Mouse (Mus musculus) mature B cell (primary cell): ENCODE results near the gene Tmem178.

Source experiments
- in situ Hi-C: fragments of 300-500 bp; cut with MboI; formaldehyde crosslinking; loops from 2 replicates; pipeline ENCODE4 v1.14.3; 2019

The Tmem178 gene

DNA sequence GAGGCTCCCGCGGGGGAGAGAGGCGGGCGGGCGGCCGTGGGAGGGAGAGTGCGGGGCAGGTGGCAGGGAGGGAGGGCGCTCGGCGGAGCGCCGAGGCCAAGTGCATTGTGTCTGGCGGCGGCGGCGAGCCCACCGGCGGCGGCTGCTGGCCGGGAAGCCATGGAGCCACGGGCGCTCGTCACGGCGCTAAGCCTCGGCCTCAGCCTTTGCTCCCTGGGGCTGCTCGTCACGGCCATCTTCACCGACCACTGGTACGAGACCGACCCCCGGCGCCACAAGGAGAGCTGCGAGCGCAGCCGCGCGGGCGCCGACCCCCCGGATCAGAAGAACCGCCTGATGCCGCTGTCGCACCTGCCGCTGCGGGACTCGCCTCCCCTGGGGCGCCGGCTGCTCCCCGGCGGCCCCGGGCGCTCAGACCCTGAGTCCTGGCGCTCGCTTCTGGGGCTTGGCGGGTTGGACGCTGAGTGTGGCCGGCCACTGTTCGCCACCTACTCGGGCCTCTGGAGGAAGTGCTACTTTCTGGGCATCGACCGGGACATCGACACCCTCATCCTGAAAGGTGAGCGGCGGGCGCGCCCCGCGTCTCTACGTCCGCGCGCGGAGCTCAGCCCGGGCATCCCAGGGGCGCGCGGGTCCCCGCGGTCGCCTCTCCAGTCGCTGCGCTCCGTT, at the start of gene Tmem178:
Gene Tmem178, plus strand, starts transcription at position 103 of the 669 bp plus-strand sequence.
- in situ Hi-C loops = no loop called here

DNA sequence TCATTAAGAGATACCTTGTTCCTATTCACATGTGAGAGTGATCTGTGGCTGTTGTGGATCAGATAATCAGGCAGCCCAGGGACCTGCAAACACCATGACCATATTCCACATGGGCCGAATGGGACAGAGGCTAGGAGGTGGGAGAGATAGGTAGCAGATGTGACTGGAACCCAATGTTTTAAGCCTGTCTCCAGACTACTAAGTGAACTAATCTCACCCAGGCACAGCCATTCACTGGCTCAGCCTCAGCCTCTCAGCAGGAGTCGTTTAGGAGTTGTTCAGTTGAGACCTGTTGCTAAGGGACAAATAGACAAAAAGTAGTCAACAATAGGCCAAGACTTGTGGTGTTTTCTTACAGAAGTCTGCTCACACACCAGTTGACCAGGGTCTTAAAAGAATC, 48.0 kb upstream of the Tmem178 start:
- in situ Hi-C loops = no loop called here

DNA sequence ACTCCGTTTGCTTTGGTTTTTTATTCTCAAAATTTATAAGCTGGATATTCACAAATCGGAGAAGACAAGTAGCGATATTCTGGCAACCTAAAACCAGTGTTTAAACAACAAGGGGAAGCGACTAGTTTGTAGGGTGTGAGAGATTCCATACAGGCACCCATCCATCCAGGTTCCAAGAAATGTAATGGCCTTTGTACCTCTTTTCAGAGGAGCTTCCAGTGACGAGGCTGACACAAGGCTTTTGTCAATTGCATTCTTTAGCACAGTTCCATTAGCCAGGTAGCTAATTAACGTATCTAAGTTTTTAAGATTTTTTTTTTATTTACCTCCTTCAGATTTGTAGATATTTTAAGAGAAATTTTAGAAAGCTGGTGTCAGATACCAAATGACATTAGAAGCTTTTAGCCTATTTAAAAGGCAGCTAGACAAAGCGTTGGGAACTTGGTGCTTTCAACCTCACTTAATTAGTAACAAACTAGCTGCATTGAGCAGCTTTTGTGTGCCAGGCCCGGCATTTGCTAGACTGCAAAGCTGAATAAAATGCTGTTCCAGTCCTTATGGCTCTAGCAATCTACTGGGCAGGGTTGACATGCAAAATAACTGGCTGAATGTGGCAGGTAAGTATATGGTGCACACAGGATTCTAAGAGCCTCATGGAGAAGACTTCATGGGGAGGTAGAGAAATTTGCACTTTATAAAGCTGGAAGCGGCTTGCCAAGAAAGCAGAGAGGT, 46.6 kb upstream of the Tmem178 start:
- in situ Hi-C loops = no loop called here

DNA sequence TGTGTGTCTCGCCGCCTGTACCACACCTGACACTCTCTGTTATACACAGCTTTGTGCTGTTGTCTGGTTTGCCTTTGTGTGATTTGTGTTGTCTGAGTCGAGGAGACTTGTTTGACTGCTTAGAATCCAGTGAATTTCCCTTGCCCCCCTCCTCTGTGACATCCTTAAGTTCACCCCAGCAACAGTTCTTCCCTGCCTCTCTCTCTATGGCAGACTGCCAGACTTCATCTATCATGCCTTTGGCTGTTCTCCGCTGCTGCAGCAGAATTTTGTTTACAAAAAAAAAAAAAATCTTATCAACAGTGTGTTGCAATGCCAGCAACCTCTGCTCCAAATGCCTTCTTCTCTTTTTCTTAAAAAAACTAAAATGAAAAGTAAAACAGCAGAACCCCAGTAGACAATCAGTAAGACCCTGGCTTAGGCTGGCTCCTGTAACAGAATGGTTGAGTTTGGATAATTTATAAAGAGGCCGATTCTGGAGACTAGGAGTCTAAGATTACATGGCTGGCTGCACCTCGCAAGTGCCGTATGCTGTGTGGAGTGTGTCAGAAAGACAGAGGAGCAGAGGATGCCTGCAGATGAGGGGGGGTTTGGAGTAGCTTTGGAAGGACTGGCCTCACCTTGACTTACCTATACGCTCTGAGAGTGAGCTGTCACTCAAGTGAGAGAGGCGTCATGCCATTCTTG, 44.8 kb upstream of the Tmem178 start:
- in situ Hi-C loops = no loop called here

DNA sequence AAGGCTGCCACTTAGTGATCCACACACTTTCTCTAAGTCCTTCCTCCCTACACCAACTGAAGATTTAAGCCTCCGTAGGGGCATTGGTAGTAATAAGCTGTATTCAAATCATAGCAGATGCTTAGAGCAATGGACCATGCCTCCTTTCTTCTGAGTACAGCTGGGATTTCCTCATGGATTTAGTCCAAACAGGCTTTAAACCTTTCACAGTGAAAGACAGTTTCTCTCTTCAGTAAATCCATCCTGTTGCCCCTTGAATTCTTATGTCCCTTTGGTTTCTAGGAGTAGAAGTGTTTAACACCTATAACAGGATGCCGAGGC, 44.3 kb upstream of the Tmem178 start:
- in situ Hi-C loops = no loop called here

DNA sequence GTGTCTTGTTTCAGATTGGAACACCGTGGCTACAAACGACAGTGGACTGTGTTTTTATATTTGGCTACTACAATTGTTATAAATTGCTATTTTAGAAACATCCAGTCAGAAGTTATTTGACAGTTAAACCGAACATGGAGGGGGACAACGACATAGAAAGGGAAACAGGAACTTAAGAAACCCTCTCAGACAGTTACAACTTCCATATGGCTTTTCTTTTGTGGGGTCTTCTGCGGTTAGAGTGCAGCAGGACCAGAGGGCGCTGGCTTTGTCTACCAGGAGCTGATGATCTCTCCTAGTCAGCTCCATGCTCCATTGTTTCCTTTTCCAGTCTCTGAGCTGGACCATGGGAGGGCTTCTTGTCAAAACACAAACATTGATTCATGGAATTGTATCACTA, 42.5 kb upstream of the Tmem178 start:
- in situ Hi-C loops = no loop called here

DNA sequence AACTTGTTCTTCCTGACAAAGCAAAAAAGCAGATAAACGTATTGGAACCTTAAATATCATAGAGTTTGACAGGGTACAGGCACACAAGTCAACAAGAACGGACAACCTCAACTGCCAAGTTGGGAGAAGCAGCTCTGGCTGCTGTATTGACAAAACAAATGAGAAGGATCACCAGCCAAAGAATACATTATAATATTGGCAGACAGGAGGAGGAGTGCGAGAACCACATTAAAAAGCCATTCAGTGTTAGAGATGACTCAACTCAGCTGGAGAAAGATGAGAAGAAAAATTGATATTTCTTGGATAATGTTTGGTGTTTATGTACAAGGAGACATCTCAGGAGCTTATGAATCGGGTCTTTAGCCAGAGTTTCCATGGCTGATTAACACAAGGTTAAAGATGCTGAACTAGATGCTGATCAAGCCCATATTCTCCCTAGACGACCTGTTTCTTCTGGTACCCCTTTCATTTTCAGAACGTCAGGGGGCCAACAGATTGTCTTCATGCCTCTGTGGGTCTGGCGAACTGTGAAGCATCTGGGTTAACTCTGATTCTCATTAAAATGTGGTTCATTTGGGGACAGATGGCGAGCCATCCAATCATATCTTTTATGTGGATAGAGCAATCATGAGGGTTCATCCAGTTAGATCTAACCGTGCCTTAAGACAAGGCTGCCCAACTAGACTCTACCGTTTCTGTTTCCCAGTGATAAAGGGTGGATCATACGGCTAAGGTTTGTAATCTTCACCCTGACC, 41.1 kb upstream of the Tmem178 start:
- in situ Hi-C loops = no loop called here

DNA sequence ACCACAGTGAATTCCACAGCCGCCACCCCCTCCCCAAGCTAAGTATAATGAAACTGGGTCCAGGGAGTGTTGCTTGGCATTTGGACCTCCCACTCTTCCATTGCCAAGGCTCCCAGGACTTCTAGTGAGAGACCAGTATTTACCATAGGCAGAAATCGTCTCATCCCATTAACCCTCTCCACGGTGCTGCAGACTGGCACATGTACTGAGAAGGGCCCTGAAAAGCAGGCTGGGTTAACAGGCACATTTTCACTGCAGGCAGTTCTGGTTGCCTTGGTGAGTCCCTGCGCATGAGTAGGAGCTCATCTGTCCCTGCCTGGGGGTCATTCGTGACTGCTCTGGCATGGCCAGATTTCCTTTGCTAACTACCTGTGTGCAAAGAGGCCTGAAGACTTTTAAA, 40.4 kb upstream of the Tmem178 start:
- in situ Hi-C loops = no loop called here

DNA sequence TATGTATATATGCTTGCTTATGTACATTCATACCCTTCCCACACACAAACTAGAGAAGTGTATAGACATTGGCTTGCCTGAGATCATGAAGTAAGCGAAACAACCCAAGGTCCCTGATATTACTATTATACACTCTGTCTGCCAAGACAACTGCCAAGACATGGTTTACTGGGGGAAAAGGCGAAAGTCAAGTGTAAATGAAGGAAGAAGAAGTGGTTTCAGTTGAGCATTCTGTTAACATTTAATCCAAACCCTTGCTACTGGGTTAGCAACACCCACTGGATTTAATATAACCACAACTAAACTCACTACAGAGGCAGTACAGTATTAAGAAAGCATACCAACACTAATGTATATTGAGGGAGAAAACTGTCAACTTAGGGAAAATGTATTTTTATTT, 28.8 kb upstream of the Tmem178 start:
- in situ Hi-C loops = no loop called here

DNA sequence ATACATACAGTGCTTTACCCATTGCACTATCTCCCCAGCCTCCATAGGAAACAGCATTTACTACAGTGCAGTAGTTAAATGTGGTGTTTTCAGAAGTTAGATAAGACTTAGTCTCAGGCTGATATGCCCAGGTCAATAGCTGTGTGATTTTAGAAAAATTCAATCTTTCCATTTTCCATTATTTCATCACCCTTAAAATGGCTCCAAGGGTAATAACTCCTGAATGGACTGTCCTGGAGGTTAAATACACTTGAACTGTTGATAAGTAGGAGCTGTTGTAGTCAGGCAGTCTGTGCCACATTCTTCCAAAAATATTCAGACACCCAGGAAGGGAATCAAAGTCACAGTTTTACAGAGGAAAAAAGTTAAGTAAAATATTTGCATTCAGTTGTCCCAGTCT, 25.2 kb upstream of the Tmem178 start:
- in situ Hi-C loops = no loop called here

DNA sequence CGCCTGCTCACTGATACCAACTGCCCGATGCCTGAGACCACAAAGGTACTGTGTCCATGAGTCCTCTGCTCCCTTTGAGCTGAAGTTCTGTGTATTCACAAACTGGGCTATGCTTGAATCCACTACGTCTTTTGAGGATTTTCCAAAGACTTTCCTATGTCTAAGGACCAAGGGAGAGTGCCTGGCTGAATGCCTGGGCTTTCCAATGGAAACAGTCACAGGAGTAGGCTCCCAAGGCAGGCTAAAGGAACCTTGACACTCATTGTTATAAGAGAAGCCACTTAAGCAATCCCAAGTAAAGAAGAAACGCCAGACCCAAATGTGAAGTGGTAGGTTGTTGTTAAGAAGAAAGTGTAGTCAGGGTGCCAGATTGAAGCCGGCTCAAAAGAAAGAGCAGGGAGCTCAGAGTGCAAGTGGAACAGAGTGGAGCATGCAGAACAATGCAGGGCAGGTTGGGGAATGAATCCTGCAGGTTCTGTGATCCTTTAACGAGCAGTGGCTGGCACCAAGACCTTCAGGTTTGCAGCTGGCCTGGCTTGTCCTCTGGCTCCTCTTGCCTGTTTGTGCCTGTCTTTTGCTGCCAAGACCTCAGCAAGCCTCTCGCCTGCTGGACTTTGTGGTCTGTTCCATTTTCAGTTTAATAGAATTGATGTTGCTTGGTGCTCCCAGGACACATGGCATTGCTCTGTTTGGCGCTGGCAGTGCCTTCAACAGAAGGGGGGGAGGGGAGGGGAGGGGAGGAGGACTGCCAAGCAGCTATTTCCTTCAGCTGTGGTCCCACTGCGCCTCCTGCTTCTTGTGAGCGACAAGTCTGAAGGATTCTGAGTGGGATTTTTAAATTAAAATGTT, 22.9 kb upstream of the Tmem178 start:
- in situ Hi-C loops = no loop called here

DNA sequence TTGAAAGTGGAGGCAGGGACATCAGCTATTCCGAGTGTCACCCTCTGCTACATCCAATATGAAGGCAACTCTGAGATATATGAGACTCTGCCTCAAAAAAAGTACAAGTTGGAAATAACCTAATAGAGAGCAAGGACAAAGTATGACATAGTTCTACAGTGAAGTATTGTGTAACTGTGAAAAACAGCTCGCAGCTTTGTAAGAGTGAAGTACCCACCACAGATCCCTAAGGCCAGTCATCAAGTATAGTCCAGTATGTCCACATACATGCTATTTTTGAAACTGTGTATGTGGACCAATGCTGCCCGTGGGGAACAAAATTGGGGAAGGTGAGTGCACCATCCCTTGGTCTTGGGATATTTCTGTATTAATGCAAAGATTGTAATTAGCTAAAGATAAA, 18.9 kb upstream of the Tmem178 start:
- in situ Hi-C loops = no loop called here

DNA sequence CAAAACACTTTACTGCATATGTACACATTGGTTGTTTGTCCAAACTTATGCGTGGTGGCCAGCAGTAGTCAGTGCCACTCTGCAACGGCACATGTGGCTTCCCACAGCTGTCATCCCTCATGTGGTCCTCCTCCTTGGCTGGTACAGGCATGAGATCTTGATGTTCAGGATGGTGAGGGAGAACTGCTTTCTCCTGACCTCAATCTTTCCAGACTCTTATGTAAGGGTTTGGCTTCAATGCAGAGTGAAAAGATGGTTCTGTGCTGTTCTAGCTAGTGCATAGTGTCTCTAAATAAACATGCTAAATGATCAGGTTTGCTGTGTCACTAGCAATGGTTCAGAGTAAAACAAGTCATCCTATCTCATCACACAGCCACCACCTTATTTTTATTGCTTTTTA, 17.3 kb upstream of the Tmem178 start:
- in situ Hi-C loops = no loop called here

DNA sequence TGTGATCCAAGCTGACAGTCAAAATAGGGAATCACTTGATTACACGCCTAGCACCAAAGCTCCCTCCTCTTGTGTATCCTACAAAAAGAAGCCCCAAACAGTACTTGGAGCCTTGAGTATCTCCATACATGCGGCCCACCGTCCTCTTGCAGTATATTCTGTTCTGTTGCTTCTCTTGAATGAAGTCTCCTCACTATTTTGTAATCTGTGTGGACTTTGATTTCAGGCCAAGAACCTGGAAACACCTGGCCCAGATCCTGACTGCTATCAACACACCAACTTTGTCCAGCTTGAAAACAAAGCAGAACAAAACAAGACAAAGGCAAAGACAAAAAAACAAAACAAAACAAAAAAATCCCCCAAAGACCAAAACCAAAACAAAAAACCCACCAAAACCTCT, 11.7 kb upstream of the Tmem178 start:
- in situ Hi-C loops = no loop called here

DNA sequence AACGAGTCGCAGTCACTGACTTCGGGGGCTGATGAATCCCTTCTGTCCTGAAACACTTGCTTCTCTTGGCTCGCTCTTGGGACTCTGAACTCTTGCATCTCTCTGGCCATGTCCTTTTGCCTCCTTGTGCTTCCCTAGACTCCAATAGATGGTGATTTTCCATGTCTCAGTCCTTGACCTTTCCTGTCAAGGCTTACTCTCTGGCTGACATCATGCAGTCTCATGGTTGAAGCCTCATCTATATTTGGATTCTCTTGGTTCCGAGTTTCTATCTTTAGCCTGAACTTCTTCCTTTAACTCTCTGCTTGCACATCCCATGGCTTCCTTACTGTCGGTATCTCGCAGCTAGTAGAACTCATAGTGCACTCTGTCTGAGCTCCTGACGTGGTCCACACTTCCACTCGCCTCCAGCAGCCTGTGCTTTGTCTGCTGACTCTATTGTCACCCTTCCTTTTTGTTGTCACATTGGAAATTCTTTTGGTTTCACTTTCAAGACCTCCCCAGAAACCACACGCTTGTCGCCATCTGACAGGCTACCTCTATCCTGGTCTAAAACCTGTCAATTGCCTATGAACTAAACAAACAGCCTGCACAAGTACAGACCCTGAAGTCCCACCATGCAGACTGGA, 10.9 kb upstream of the Tmem178 start:
- in situ Hi-C loops = no loop called here

DNA sequence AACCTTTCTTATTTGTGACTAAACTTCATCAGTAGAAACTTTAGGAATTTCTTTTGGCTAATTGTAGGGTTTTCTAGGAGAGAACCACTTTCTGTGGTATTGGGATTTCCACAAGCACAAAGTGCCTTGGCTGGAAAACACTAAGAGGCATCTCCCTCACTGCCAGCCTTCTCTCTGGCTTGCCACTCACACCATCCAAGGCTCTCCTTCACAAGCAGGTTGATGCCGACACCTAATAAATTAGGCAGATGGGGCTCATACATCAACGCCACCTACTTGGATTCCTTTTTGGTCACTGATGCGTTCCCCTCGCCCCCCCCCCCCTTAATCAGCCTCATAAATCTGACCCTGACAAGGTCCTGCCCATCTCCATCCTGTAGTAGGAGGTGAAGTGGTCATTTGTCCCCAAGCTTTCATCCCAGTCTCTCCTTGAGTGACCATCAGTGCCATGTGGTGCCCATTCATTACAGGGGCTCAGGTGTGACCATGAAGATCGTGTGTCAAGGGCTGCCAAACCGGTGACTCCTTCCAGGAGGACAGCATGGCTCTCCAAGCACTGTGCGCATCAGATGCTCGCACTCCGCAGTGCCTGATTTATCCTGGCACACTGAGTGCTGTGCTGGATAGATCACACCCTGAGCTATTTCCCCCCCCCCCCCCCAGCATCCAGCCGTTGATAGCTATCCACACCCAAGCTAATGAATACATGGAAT, 8.5 kb upstream of the Tmem178 start:
- in situ Hi-C loops = no loop called here

DNA sequence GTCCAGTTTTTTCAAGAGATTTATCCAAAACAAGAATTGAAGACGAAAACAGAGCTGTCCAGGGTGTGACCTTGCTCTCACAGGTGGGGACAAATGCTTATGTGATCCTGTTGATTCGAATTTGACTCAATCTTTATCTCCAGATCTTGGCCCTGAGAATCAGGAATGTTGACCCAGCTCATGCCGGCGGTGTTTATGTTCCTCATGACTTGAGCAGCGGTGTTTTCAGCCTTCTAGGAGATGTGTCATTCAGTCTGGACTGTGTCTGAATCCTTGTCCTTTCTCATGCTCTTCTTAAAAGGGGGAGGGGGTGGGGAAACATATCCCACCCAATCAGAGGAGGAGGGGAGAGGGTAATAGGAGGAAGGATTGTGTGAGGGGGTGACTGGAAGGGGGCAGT, 7.9 kb upstream of the Tmem178 start:
- in situ Hi-C loops = no loop called here

DNA sequence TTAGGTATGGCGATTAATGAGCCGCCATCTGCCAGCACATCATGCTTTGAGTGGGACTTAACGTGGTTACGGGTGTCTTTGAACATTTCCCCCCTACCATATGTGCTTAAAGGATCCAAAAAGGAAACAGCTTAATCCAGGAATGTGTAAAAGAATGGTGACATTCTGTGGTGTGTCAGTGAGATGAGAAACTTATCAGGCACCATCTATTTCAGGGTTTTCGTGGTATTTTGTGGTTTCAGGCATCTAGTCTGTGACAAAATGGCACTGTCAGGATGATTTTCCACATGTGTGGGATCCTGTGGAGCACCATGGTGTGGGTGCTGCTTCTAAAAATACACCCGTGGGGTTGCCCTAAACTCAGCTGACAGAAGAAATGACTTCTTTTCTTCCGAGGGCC, 4.6 kb upstream of the Tmem178 start:
- in situ Hi-C loops = no loop called here

DNA sequence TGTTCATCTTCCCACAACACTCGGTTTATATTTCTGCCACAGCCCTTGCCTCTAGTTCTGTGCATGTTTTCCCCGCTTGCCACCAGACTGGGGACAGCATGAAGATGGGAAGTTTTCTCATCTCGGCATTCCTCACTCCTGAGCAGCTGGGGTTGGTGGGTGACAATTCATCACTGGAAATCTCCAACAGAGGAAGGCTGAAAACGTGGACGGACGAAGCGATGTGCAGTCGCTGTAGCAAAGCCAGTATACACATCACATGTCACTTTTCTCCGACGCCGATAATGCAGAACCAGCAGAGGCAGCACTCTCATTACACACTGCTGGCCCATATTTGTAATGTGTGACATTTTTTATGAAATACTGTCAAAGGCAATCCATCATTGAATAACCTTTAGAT, 2.6 kb upstream of the Tmem178 start:
- in situ Hi-C loops = no loop called here

DNA sequence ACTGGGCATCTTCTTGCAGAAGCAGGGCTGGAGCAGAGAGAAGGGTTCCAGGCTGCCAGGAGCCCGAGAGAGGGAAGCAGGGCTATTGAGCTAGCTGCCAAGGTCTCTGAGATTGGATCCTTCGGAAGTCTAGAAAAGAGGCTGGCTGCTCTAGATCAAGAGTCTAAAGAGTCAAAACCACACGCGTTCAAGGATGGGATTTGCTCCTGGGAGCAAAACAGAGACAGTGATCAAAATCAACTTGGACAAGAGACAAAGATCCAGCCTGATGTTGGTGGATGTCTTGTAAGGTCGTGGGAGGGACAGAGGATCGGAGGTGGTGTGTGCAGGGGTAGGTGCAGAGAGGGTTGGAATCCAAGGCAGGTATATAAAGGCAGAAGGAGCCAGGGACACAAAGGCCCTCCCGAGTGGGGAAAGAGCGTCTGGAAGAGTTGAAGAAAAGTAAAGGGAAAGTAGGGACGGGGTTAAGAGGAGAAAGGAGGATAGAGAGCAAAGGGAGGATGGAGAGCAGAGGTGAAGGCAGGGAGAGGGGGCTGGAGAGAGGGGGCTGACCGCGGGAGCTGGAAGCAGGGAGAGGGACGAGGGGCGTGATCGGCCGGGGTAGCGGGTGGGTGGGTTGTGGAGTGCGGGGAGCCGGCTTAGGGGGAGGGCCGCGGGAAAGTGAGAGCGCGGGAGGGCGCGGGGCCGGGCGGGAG, 450 bp upstream of the Tmem178 start:
- in situ Hi-C loops = no loop called here
